Mouse (Mus musculus) cerebellum, postnatal 4 days (tissue): ENCODE results near the gene Spast.

Source experiments
- DNase-seq, 2 experiments: peaks; one replicate each; pipeline ENCODE4 v3.0.0; 2022; ENCODE audit warnings: low spot score in 2 of 2, mixed read lengths in 1 of 2

The Spast gene

GRCm38 (mm10) chr17:74424401-74425005, 85.7 kb downstream of the Spast start:
- peak in 1 of 2 experiments; percentile 25 for DNase-seq

GRCm38 (mm10) chr17:74430074-74430473, 91.3 kb downstream of the Spast start:
- no peak for DNase-seq

GRCm38 (mm10) chr17:74431481-74431880, 92.7 kb downstream of the Spast start:
- peak in 1 of 2 experiments; percentile 2 for DNase-seq

- DNase-seq: no peak
Observed at GRCm38 (mm10) chr17:74432631-74433030, 93.8 kb downstream of the Spast start.

- no peak for DNase-seq
Observed at GRCm38 (mm10) chr17:74437762-74438161, 99.0 kb downstream of the Spast start.

- DNase-seq: no peak
Observed at GRCm38 (mm10) chr17:74440486-74440885, 101.7 kb downstream of the Spast start.
